In the genomic region with DNA sequence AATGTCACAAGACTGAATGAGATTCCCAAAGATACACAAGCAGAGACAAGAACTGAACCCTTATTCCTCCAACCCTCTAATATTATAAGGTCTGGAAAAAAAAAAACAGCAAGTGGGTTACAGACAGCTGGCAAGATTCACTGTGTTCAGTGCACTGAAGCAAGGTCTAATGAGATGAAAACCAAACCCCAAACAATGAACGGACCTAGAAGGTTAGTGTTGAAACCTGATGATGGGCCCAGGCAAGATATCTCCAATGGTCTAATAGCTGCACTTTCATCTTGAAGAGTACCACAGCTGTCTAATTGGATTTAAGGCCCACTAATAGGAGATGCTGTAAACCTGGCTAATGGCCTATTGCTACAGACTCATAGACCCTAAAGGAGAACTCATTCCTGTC, we compare ENCODE assay signal across 18 mouse cellular contexts.
"Had no signal": no experiment of that assay in that cellular context is flagged by ENCODE, and none has a peak within 500 bp of the region (broad histone marks: within the 10 kb centered on the region; RNA-seq: fewer than 3 reads in every experiment).

No protein-coding gene starts in this region.

- DNase-seq: liver, postnatal 0 days; lung, adult 2 months; lung, postnatal 14 days; lung, postnatal 36 days; right cerebral cortex, postnatal 25 days; right cerebral cortex, postnatal 4 days; spleen, adult 18-20 months; thymus, adult 18-20 months; thymus, postnatal 14 days; thymus, postnatal 36 days had no signal

- H3K9me3 ChIP-seq: liver, embryonic 15.5 days; lung, embryonic 15.5 days; midbrain, embryonic 12.5 days; midbrain, embryonic 15.5 days; neural tube, embryonic 12.5 days had no signal

- H3K36me3 ChIP-seq: liver, embryonic 15.5 days; lung, embryonic 15.5 days; midbrain, embryonic 12.5 days; midbrain, embryonic 15.5 days; neural tube, embryonic 12.5 days had no signal

- H3K27me3 ChIP-seq: liver, embryonic 15.5 days; lung, embryonic 15.5 days; megakaryocyte, embryonic 14.5 days; midbrain, embryonic 12.5 days; midbrain, embryonic 15.5 days; neural tube, embryonic 12.5 days had no signal

- H3K9ac ChIP-seq: liver, embryonic 15.5 days; liver, postnatal 0 days; lung, embryonic 15.5 days; midbrain, embryonic 12.5 days; midbrain, embryonic 15.5 days; neural tube, embryonic 12.5 days had no signal

- H3K4me2 ChIP-seq: liver, embryonic 15.5 days; lung, embryonic 15.5 days; midbrain, embryonic 12.5 days; midbrain, embryonic 15.5 days; neural tube, embryonic 12.5 days had no signal

- H3K4me1 ChIP-seq: liver, embryonic 15.5 days; lung, embryonic 15.5 days; megakaryocyte, embryonic 14.5 days; midbrain, embryonic 12.5 days; midbrain, embryonic 15.5 days; neural tube, embryonic 12.5 days had no signal

- H3K4me3 ChIP-seq: liver, embryonic 15.5 days; lung, embryonic 15.5 days; megakaryocyte, embryonic 14.5 days; midbrain, embryonic 12.5 days; midbrain, embryonic 15.5 days; neural tube, embryonic 12.5 days had no signal

- ATAC-seq: liver, postnatal 0 days; lung, postnatal 0 days; midbrain, embryonic 15.5 days had no signal

- H3K27ac ChIP-seq: liver, embryonic 15.5 days; lung, embryonic 15.5 days; macrophage; midbrain, embryonic 12.5 days; midbrain, embryonic 15.5 days; neural tube, embryonic 12.5 days had no signal
